Mouse (Mus musculus): ENCODE results near the gene Mylk.

- TF ChIP-seq ZNF384 (IDR thresholded peaks at IDR 0.05; ENCODE audit: low read depth, low read length) (no peak), MAFK (IDR thresholded peaks at IDR 0.05; ENCODE audit: insufficient read depth, low read depth, low read length) (no peak), ZC3H11A (IDR thresholded peaks at IDR 0.05; ENCODE audit: borderline replicate concordance, low read depth, low read length) (no peak)
These were observed 196.9 kb downstream of the Mylk start for GRCm38 (mm10) chr16:34941915-34942314.
